Mouse (Mus musculus) heart, postnatal 0 days (tissue): ENCODE results near the gene B3galnt1. TPM values are rescaled to one million over a fixed set of nuclear protein-coding genes. Genes with fewer than 3 reads are reported as not detected.
"Not testable (repeated sequence)": the region's sequence is repeated elsewhere in the genome, so short reads cannot be mapped to it uniquely, and the experiment has no call there.

ENCODE experiments used
- ATAC-seq: fragments of 200-750 bp; cut with Nextera tagmentation; 2 replicates; pipeline ENCODE4 v1.8.0; 2017; ENCODE audit warnings: low read depth, moderate number of reproducible peaks, moderate library complexity; ENCODE audit not compliant: insufficient read depth
- DNase-seq: peaks from one replicate; pipeline ENCODE4 v3.0.0-alpha.2; 2016; ENCODE audit warnings: low spot score
- H3K27ac ChIP-seq: fragments of 300-500 bp; sonication (generic); 2 replicates; pipeline ENCODE4 v1.5.1; 2014; ENCODE audit warnings: low read depth, mild to moderate bottlenecking
- H3K27me3 ChIP-seq: fragments of 300-500 bp; sonication (generic); 2 replicates; pipeline ENCODE4 v1.6.1; 2014; ENCODE audit warnings: low read length, mixed read lengths; ENCODE audit not compliant: control insufficient read depth, insufficient read depth
- H3K36me3 ChIP-seq: fragments of 300-500 bp; sonication (generic); replicated peaks from 2 replicates; pipeline ENCODE4 v1.6.1; 2014; ENCODE audit warnings: low read length, mixed read lengths; ENCODE audit not compliant: control insufficient read depth, insufficient read depth
- H3K4me1 ChIP-seq: fragments of 300-500 bp; sonication (generic); 2 replicates; pipeline ENCODE4 v1.6.1; 2014; ENCODE audit warnings: antibody characterized with exemption; ENCODE audit not compliant: control insufficient read depth, insufficient read depth
- H3K4me2 ChIP-seq: fragments of 300-500 bp; sonication (generic); 2 replicates; pipeline ENCODE4 v1.6.1; 2014; ENCODE audit warnings: low read depth, mild to moderate bottlenecking, low read length, moderate library complexity
- H3K4me3 ChIP-seq: fragments of 300-500 bp; sonication (generic); 2 replicates; pipeline ENCODE4 v1.5.1; 2014; ENCODE audit warnings: low read depth, low read length
- H3K9ac ChIP-seq: fragments of 300-500 bp; sonication (generic); replicated peaks from 2 replicates; pipeline ENCODE4 v1.6.1; 2014; ENCODE audit warnings: low read depth, low read length, mixed read lengths
- H3K9me3 ChIP-seq: fragments of 300-500 bp; sonication (generic); replicated peaks from 2 replicates; pipeline ENCODE4 v1.6.1; 2016; ENCODE audit warnings: low read length; ENCODE audit not compliant: control insufficient read depth
- CTCF ChIP-seq: IDR thresholded peaks from 2 replicates; pipeline ENCODE4 v1.5.1; 2016; ENCODE audit warnings: antibody characterized with exemption, control low read depth, low read depth
- EP300 ChIP-seq: IDR thresholded peaks from 2 replicates; pipeline ENCODE4 v1.6.1; 2016; ENCODE audit warnings: antibody characterized with exemption, low read depth
- WGBS: fragments of 180-500 bp; shearing (Covaris S2); extraction: QIAGEN DNeasy Blood & Tissue Kit; methylation state at CpG from one replicate; pipeline ENCODE4 v1.1.7; 2014; 5-methylcytosine and 5-hydroxymethylcytosine counted together
- polyA plus RNA-seq: library from polyadenylated mRNA; unstranded; fragments of >200 nt; fragmentation: Nextera tagmentation; extraction: Ambion mirVana; gene quantifications from 2 replicates; pipeline ENCODE4 v1.2.1, GENCODE M21; 2015
- total RNA-seq: library from RNA; depleted of rRNA; stranded (reverse); fragments of >200 nt; gene quantifications from 2 replicates; pipeline ENCODE4 v1.2.3, GENCODE M21; 2014; ENCODE audit warnings: low replicate concordance

Gene B3galnt1
- total and polyA plus RNA-seq, 2 experiments from 2014 or later = 4.0 to 6.4 TPM

GRCm38 (mm10) chr3:69588101-69588760, 10.5 kb downstream of the B3galnt1 start:
- TF ChIP-seq CTCF (no peak), EP300 (no peak)
- DNase-seq = peak; percentile 41
- H3K27ac ChIP-seq = no peak overlapping the region
- peaks cover 9% of the 10 kb centered on the region for H3K4me1 ChIP-seq
- no peaks in the 10 kb centered on the region for H3K36me3 ChIP-seq
- peak; percentile 62; the same call in 1 of the 2 replicates for ATAC-seq
- peak overlapping the region; percentile 50 for H3K4me2 ChIP-seq
- H3K27me3 ChIP-seq = no peaks in the 10 kb centered on the region
- no peaks in the 10 kb centered on the region for H3K9me3 ChIP-seq
- 18% methylated on average over 10 of the region's 10 CpGs for WGBS
- 0 out of 2 replicates have a peak overlapping the region, but pooled peaks have one; percentile 2 for H3K9ac ChIP-seq
- peak overlapping the region; percentile 5; the same call in 1 of the 2 replicates for H3K4me3 ChIP-seq

GRCm38 (mm10) chr3:69583798-69584197, 15.0 kb downstream of the B3galnt1 start:
- H3K9me3 ChIP-seq = no peaks in the 10 kb centered on the region
- H3K36me3 ChIP-seq = no peaks in the 10 kb centered on the region
- H3K4me2 ChIP-seq = no peak overlapping the region
- DNase-seq = no peak
- no peaks in the 10 kb centered on the region for H3K27me3 ChIP-seq
- peaks cover 9% of the 10 kb centered on the region for H3K4me1 ChIP-seq
- H3K27ac ChIP-seq = no peak overlapping the region
- no peak overlapping the region for H3K9ac ChIP-seq
- TF ChIP-seq CTCF (no peak), EP300 (no peak)
- whole genome bisulfite sequencing = 86% methylated on average over 1 of the region's 1 CpGs
- no peak for ATAC-seq
- no peak overlapping the region for H3K4me3 ChIP-seq

- H3K27me3 ChIP-seq = no peaks in the 10 kb centered on the region
- DNase-seq (no peak), ATAC-seq (no peak)
- no peaks in the 10 kb centered on the region for H3K36me3 ChIP-seq
- no peaks in the 10 kb centered on the region for H3K9me3 ChIP-seq
- 90% methylated on average over 1 of the region's 1 CpGs for WGBS
- peak; percentile 24; the same call in 1 of the 2 replicates for TF ChIP-seq CTCF
- no peak for TF ChIP-seq EP300
- no peaks in the 10 kb centered on the region for H3K4me1 ChIP-seq
- H3K4me3 ChIP-seq = no peak overlapping the region
- no peak overlapping the region for H3K4me2 ChIP-seq
- no peak overlapping the region for H3K9ac ChIP-seq
- no peak overlapping the region for H3K27ac ChIP-seq
These were observed 20.0 kb downstream of the B3galnt1 start for GRCm38 (mm10) chr3:69578791-69579190.

- no peak overlapping the region for H3K4me3 ChIP-seq
- H3K4me2 ChIP-seq = no peak overlapping the region
- 65% methylated on average over 3 of the region's 3 CpGs for WGBS
- no peak overlapping the region for H3K9ac ChIP-seq
- H3K27me3 ChIP-seq = no peaks in the 10 kb centered on the region
- no peak overlapping the region for H3K27ac ChIP-seq
- DNase-seq (no peak), ATAC-seq (no peak)
- no peaks in the 10 kb centered on the region for H3K4me1 ChIP-seq
- no peaks in the 10 kb centered on the region for H3K9me3 ChIP-seq
- H3K36me3 ChIP-seq = no peaks in the 10 kb centered on the region
- TF ChIP-seq EP300 (no peak), CTCF (no peak)
These were observed 22.0 kb downstream of the B3galnt1 start for GRCm38 (mm10) chr3:69576715-69577114.

- no peak for DNase-seq
- Histone ChIP-seq H3K4me1 (no peaks in the 10 kb centered on the region), H3K9ac (no peak overlapping the region), H3K9me3 (no peaks in the 10 kb centered on the region), H3K36me3 (no peaks in the 10 kb centered on the region), H3K27me3 (no peaks in the 10 kb centered on the region), H3K27ac (no peak overlapping the region), H3K4me3 (no peak overlapping the region), H3K4me2 (no peak overlapping the region)
- no peak for TF ChIP-seq CTCF
- no peak for ATAC-seq
- 92% methylated on average over 11 of the region's 11 CpGs for WGBS
These were observed 23.2 kb downstream of the B3galnt1 start for GRCm38 (mm10) chr3:69575577-69575976.

GRCm38 (mm10) chr3:69572561-69572960, 26.2 kb downstream of the B3galnt1 start:
- Histone ChIP-seq H3K4me3 (no peak overlapping the region), H3K27ac (no peak overlapping the region), H3K36me3 (no peaks in the 10 kb centered on the region), H3K9ac (no peak overlapping the region), H3K27me3 (no peaks in the 10 kb centered on the region), H3K9me3 (no peaks in the 10 kb centered on the region), H3K4me2 (no peak overlapping the region), H3K4me1 (no peaks in the 10 kb centered on the region)
- WGBS = 86% methylated on average over 5 of the region's 5 CpGs
- ATAC-seq = no peak
- no peak for DNase-seq
- TF ChIP-seq CTCF = no peak
- TF ChIP-seq EP300 = no peak

- ATAC-seq, H3K4me2 ChIP-seq, H3K27me3 ChIP-seq, H3K4me3 ChIP-seq, H3K36me3 ChIP-seq, H3K27ac ChIP-seq, H3K4me1 ChIP-seq, DNase-seq, H3K9me3 ChIP-seq, H3K9ac ChIP-seq: not testable (repeated sequence)
- WGBS = 91% methylated on average over 1 of the region's 1 CpGs
These were observed 33.2 kb downstream of the B3galnt1 start for GRCm38 (mm10) chr3:69565586-69565985.
